Mouse (Mus musculus) gastrocnemius, postnatal 10 days (tissue): ENCODE results near the gene Drg1. TPM values are rescaled to one million over a fixed set of nuclear protein-coding genes. Genes with fewer than 3 reads are reported as not detected.

Experiments used
- total RNA-seq, 2 experiments: library from RNA; stranded (reverse); gene quantifications; 2 replicates each; pipeline ENCODE4 v1.2.3; 2021

The Drg1 gene
- total RNA-seq, 2 experiments from 2014 or later, result 47.3 to 52.0 TPM

Other genes with a start within 250 kb of the Drg1 start
- gene Sfi1, start 73.0 kb downstream of the Drg1 start, total RNA-seq, result 10 to 100 TPM; 14.9 to 33.4 TPM
- gene Eif4enif1, start 64.0 kb downstream of the Drg1 start, total RNA-seq, result 10 to 100 TPM; 32.9 to 38.2 TPM
- gene Patz1, start 22.5 kb upstream of the Drg1 start, total RNA-seq, result 10 to 100 TPM; 19.5 to 21.0 TPM
- gene Pik3ip1, start 64.0 kb upstream of the Drg1 start, total RNA-seq, result 10 to 100 TPM; 11.0 to 15.8 TPM
- gene Limk2, start 142.8 kb upstream of the Drg1 start, total RNA-seq, result 10 to 100 TPM; 18.0 to 20.6 TPM
- 10 to 100 TPM; 19.6 to 21.3 TPM for gene Rnf185, start 185.9 kb upstream of the Drg1 start, total RNA-seq
- under 1 TPM in 1 of 2 experiments, not detected in 1; 0.09 TPM for gene Pla2g3, start 221.9 kb upstream of the Drg1 start, total RNA-seq
- 1 to 10 TPM; 1.8 to 2.2 TPM for gene Inpp5j, start 238.4 kb upstream of the Drg1 start, total RNA-seq
- 10 to 100 TPM; 44.4 to 56.3 TPM for gene Selenom, start 248.3 kb upstream of the Drg1 start, total RNA-seq